ENCODE assay signal across 17 mouse cellular contexts in genomic region chr19:6346661-6347060, GRCm38 (mm10).
"Had no signal": no experiment of that assay in that cellular context is flagged by ENCODE, and none has a peak within 500 bp of the region (broad histone marks: within the 10 kb centered on the region; RNA-seq: fewer than 3 reads in every experiment).

No protein-coding gene starts in this region.

- H3K4me2 ChIP-seq: liver, embryonic 13.5 days; midbrain, embryonic 11.5 days; neural tube, embryonic 12.5 days; neural tube, embryonic 15.5 days had no signal

- DNase-seq: kidney, postnatal 10 days; kidney, postnatal 36 days; liver, embryonic 13.5 days; lung, adult 2 months; lung, postnatal 10 days; lung, postnatal 36 days; midbrain, embryonic 14.5 days; right cerebral cortex, adult 18-20 months; right cerebral cortex, postnatal 14 days; right cerebral cortex, postnatal 4 days; thymus, adult 2 months; thymus, postnatal 14 days; thymus, postnatal 4 days had no signal

- H3K27me3 ChIP-seq: liver, embryonic 13.5 days; neural tube, embryonic 12.5 days; neural tube, embryonic 15.5 days had no signal

- H3K9me3 ChIP-seq: liver, embryonic 13.5 days; neural tube, embryonic 12.5 days; neural tube, embryonic 15.5 days had no signal

- H3K4me3 ChIP-seq: liver, embryonic 13.5 days; neural tube, embryonic 12.5 days; neural tube, embryonic 15.5 days had no signal

- H3K9ac ChIP-seq: liver, embryonic 13.5 days; neural tube, embryonic 12.5 days; neural tube, embryonic 15.5 days had no signal

- H3K27ac ChIP-seq: neural tube, embryonic 12.5 days; neural tube, embryonic 15.5 days; stomach, postnatal 0 days had no signal
